Mouse (Mus musculus) midbrain, embryonic 15.5 days (tissue): ENCODE data around the gene Zfp991. TPM values are rescaled to one million over a fixed set of nuclear protein-coding genes. Genes with fewer than 3 reads are reported as not detected.
"Not testable (repeated sequence)": the region's sequence is repeated elsewhere in the genome, so short reads cannot be mapped to it uniquely, and the experiment has no call there.

Source experiments
- ATAC-seq: fragments of 200-750 bp; cut with Nextera tagmentation; replicated peaks from 2 replicates; pipeline ENCODE4 v1.8.0; 2017; ENCODE audit warnings: moderate TSS enrichment
- H3K27ac ChIP-seq: fragments of 300-500 bp; sonication (generic); 2 replicates; pipeline ENCODE4 v1.5.1; 2015; ENCODE audit warnings: mild to moderate bottlenecking, inconsistent platforms
- H3K27me3 ChIP-seq: fragments of 300-500 bp; sonication (generic); replicated peaks from 2 replicates; pipeline ENCODE4 v1.6.1; 2015; ENCODE audit warnings: inconsistent platforms
- H3K36me3 ChIP-seq: fragments of 300-500 bp; sonication (generic); replicated peaks from 2 replicates; pipeline ENCODE4 v1.6.1; 2015; ENCODE audit warnings: inconsistent platforms
- H3K4me1 ChIP-seq: fragments of 300-500 bp; sonication (generic); 2 replicates; pipeline ENCODE4 v1.6.1; 2015; ENCODE audit warnings: inconsistent platforms
- H3K4me2 ChIP-seq: fragments of 300-500 bp; sonication (generic); 2 replicates; pipeline ENCODE4 v1.6.1; 2015; ENCODE audit warnings: inconsistent platforms, mild to moderate bottlenecking, moderate library complexity
- H3K4me3 ChIP-seq: fragments of 300-500 bp; sonication (generic); 2 replicates; pipeline ENCODE4 v1.5.1; 2015; ENCODE audit warnings: mild to moderate bottlenecking, inconsistent platforms
- H3K9ac ChIP-seq: fragments of 300-500 bp; sonication (generic); 2 replicates; pipeline ENCODE4 v1.6.1; 2015; ENCODE audit warnings: mild to moderate bottlenecking, inconsistent platforms
- H3K9me3 ChIP-seq: fragments of 300-500 bp; sonication (generic); 2 replicates; pipeline ENCODE4 v1.6.1; 2016; ENCODE audit warnings: inconsistent platforms
- WGBS: fragments of 180-500 bp; shearing (Covaris S2); methylation state at CpG from one replicate; pipeline ENCODE4 v1.1.7; 2015; ENCODE audit warnings: mixed read lengths; 5-methylcytosine and 5-hydroxymethylcytosine counted together
- polyA plus RNA-seq: library from polyadenylated mRNA; unstranded; fragments of >200 nt; fragmentation: Nextera tagmentation; extraction: Ambion mirVana; gene quantifications from 2 replicates; pipeline ENCODE4 v1.2.1, GENCODE M21; 2015

The Zfp991 gene
- polyA plus RNA-seq, 1 experiment from 2014 or later: 3.2 TPM

DNA sequence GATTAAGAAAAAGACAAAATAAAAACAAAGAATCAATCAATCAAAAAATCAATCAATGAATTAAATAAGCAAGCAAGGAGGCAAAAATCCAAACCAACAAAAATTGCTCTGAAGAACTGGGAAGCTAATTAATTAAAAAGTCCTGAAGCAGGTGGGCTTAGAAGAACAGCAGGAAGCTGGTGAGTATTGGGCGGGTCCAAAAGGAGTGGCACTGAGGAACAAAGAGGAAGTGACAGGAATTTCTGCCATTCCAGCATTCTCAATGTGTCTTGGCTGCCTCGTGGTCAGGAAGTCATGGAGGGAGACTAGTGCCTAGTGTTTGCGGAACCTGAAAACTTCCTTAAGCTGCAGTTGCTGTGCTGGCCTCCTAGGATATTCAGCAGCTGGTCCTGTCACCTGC lies 98.2 kb downstream of the Zfp991 start:
- not testable (repeated sequence) for ATAC-seq, H3K27ac ChIP-seq, H3K4me1 ChIP-seq, H3K27me3 ChIP-seq, H3K4me3 ChIP-seq, H3K9ac ChIP-seq, H3K4me2 ChIP-seq, H3K36me3 ChIP-seq
- peaks cover 38% of the 10 kb centered on the region for H3K9me3 ChIP-seq
- 63% methylated on average over 3 of the region's 3 CpGs for WGBS

Other genes starting within 250 kb of the Zfp991 start
- gene Gm21411, start 222.4 kb upstream of the Zfp991 start, polyA plus RNA-seq: not detected in 2 replicates
- gene Zfp989, start 160.1 kb upstream of the Zfp991 start, polyA plus RNA-seq: 0.15 TPM in 1 of 2 replicates, not detected in the other
- gene Rex2, start 110.2 kb upstream of the Zfp991 start, polyA plus RNA-seq: 0.06 and 0.15 TPM in 2 replicates
- 0.09 and 0.13 TPM in 2 replicates for gene Zfp988, start 173.6 kb downstream of the Zfp991 start, polyA plus RNA-seq
- not detected in 2 replicates for gene Zfp978, start 229.3 kb downstream of the Zfp991 start, polyA plus RNA-seq